Mouse (Mus musculus): ENCODE data around the gene Zfp420.
A peak's percentile ranks its signal among the peaks of the same experiment; 100 is the strongest.
"Not testable (repeated sequence)": the region's sequence is repeated elsewhere in the genome, so short reads cannot be mapped to it uniquely, and the experiment has no call there.

The Zfp420 gene

DNA sequence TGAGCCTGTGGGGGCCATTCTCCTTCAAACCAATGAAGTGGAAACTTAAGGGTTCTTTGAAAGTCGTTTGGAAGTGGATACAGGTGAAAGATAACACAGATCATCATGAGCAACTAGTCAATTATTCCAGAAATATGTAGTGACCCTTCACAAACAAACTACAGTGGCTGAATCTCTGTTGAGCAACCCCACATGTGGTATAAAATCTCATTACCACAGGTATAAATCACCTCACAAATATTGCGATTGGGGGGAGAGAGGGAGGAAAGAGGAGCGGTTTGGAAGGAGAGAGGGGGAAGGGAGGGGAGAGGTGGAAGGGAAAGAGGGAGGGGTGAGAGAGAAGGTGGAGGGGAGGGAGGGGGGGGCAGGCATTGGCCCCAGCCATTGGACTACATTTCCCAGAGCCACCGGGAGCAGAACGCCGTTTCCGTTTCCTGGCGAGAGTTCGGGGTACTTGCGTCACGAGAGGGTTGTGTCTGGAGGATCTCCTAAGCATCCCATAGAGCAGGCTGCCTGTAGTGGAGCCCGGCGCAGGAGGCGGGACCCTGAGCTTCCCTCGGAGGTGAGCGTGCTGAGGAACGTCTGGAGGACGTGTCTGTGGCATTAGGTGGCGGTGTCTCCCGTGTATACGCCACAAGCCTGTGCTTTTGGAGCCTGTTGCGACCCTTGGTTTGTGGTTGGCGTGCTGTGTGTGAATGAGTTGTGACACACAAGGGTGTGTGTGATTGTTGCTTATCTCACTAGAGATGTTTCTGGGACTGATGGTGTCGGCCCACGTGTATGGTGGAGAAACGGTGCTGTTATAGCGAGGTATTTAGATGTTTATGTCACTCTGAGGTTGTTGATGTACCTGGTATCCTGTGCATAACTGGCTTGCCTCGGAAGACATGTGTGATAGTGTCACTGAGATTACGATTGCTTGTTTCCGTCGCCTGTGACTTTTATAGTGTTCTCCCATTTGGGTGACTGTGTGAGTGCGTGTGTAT is at the start of gene Zfp420:
Gene Zfp420, plus strand, starts transcription at position 448 of the 986 bp plus-strand sequence.
- peak; percentile 76 for DNase-seq (ENCODE audit: low read depth)

DNA sequence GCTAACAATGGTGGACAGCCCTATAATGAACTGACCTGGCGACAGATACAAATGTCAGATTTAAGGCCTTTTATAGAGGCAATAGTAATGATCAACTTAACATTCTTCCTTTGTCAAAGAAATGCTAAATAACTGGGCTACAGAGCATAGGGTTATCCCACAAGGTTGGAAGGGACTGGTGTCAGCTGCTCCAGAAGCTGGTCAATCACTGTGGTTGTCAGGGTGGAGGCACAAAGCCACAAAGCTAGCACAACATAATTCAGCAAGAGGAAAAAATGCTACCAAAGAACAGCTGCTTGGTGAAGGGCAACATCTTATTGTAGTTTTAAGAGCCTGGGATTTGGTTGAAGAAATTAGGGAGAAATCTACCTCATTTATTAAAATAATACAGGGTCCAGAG is 47.5 kb upstream of the Zfp420 start:
- DNase-seq (ENCODE audit: low read depth) = no peak

DNA sequence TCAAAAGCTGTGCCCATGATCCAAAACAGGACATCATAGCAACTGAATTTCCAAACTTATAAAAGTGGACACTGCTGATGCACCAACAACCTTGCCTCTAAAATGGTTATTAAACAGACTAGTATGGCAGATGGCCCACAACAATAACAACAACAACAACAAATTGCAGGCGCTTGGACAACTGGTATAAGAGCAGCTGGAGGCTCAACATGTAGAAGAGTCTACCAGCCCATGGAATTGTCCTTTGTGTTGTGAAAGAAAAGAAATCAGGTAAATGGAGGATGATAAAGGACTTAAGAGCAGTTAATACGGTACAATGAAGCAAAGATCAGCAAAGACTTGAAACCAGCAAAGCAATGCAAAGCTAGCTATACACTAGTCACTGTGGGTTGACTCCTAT is 45.4 kb upstream of the Zfp420 start:
- no peak for DNase-seq (ENCODE audit: low read depth)

DNA sequence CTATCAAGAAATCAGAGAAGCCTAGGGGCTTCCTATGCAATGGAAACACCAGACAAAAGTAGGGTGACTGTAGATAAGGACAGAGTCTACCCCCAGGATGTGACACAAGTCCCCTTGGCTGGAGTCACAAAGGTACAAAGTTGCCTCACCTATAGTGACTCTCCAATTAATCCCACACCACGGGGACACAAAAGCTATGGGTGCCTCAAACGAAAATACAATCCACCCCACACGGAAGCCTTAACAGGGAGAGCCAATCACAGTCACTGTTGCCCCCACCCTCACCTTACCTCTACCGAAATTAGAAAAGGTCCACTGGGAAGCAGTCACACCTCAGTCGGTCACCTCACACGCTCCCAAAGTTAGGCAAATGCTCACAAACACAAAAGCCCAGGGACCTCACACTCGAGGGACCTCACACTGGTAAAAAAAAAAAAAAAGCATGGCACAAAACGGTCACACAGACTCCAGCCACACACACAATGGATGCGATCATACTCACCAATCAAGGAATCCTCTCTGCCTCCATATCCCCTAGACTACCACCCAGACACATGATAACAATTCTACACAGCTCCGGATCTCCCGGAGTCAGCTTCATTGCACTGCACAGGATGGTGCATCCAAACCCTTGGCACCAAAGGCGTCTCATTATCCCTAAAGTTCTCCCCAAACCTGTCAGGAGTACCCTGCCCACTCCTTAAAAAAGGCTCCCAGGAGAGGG is 44.6 kb upstream of the Zfp420 start:
- DNase-seq (ENCODE audit: low read depth) = no peak

DNA sequence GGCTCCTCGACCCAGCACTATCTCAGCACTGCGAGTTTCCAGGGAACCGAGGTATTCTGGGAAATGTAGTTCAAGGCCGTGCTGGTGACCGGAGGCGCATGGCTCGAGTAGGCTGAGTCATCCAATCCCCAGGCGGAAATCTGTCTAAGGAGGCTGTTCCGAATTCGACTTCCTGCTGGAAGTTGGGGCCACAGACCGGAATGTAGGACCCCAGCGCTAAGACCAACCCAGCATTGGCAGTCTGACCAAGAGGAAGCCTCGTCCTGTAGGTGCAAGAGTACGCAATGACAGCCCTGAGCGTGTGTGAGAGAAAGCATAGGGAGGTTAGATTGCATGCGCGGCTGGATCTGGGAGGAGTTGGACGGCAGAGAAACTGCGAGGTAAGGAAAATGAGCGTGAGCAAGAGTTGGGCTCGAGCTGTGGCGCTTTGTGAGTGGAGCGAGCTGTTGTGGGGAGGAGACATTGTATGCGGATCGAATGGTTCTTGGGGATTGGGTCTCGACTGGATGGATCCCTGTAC is 43.8 kb upstream of the Zfp420 start, which contains the start of gene Zfp790:
Gene Zfp790, plus strand, starts transcription at position 205 of the 520 bp plus-strand sequence.
- peak; percentile 87 for DNase-seq (ENCODE audit: low read depth)

DNA sequence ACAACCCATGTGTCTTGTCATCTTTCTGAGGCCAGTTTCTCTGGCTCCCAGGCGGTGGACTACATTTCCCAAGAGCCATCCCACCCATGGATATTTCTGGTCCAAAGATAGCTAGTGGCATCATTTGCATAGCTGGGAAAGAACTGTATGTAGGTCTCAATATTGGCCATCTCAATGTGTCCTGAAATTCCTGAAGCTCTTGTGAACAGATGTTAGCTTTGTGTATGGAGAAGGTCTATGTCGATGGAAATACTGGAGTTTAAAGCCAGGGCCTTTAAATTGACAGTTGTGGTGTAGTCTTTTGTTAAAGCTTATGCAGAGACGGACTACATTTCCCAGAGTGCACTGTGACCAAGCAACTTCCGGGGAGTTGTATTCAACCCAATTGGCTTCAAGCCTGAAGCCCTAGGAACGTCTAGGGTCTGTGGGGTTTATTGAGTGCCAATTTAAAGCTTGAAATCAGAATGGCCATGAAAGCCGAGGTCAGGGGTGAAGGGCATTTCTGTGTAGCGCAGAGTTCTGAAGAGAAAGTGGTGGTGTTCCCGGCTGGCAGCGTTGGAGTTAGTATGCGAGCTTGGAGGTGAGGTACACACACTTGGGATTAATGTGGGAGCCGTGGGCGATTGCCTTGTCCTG is 41.0 kb upstream of the Zfp420 start:
- DNase-seq (ENCODE audit: low read depth) = peak; percentile 72

DNA sequence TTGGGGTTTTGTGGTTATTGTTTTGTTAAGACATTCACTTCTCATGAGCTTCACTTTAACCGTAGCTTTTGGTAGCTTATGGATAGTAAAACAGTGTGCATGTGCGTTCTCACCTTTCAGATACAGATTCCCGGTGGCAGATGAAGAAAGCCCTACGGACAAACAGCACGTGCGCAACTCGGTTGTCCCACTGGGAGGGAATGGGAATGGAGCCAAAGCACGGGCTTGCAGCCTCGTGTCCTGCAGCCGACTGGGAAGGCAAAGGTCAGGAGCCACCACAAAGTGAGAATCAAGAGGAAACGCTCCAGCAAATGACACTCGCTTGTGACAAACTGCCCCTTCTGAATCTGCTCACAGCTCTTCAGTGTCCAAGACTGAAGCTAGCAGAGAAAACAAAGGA is 31.8 kb upstream of the Zfp420 start:
- no peak for DNase-seq (ENCODE audit: low read depth)

DNA sequence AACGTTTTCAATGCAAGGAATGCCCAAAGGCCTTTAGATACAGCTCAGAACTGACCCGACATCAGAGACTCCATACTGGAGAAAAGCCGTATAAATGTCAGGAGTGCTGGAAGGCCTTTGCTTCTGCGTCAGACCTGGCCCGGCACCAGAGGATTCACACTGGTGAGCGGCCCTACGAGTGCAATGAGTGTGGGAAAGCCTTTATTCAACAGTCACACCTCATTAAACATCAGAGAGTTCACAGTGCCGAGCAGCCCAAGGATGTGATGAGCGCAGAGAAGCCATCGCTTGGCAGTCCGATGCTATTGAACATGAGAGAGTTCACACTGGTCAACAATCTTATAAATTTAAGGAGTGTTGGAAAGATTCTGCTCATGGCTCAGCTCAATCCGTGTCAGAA is 30.0 kb upstream of the Zfp420 start:
- no peak for DNase-seq (ENCODE audit: low read depth)

DNA sequence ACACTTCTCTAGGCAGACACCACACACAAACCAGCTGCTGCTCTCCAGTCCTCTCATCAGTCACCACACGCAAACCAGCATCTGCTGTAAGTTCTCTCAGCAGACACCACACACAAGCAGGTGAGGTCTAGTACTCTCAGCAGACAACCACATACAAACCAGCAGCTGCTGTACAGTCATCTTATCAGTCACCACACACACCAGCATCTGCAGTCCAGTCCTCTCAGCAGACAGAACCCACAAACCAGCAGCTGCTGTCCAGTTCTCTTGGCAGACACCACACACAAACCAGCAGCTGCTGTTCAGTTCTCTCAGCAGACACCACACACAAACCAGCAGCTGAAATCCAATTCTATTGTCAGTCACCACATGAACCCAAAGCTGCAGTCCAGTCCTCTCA is 23.0 kb upstream of the Zfp420 start:
- DNase-seq (ENCODE audit: low read depth) = no peak

DNA sequence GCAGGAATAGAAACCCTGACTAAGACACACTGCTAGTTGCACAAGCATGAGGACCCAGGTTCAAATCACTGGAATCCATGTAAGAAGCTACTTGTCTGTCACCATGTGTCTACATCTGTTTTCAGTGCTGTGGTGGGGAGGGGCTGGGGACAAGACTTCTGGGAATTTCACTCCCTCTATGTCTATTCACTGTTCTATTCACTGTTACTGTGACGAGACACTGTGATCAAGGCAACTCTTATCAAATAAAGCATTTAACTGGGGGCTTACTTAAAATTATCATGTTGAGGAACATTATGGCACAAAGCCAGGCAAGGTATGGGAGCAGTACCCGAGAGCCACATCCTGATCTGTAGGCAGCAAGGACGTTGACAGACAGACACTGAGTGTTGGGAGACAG is 20.5 kb upstream of the Zfp420 start:
- no peak for DNase-seq (ENCODE audit: low read depth)

DNA sequence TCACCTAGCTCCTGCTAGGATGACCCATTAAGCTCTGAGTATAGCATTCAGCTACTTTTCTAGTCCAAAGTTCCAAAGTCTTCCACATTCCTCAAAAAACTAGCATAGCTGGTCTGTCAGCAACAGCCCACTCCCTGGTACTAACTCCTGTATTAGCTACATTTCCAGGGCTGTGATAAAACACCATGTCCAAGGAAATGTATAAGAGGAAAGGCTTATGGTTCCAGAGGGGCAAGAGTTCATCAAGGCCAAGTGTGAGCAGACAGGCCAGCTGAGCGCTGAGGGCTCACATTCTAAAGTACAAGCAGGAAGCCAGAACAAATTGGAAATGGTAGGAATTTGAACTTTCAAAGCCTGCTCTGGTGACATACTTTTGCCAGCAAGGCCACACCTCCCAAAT is 17.7 kb upstream of the Zfp420 start:
- DNase-seq (ENCODE audit: low read depth) = no peak

DNA sequence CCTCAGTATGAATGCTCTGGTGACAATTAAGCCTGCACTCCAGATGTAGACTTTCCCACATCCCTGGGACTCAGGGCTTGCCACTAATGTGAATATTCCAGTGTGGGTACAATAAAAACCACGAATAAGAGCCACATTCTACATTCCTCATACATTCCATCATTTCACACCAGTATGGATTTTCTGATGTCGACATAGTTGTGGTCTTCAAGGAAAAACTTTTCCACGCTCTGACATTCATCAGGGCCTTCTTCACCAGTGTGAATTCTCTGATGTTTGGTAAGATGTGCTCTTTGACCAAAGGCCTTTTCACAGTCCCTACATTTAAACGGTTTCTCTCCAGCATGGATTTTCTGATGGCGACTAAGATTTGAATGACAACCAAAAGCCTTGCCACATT is 15.2 kb upstream of the Zfp420 start:
- no peak for DNase-seq (ENCODE audit: low read depth)

DNA sequence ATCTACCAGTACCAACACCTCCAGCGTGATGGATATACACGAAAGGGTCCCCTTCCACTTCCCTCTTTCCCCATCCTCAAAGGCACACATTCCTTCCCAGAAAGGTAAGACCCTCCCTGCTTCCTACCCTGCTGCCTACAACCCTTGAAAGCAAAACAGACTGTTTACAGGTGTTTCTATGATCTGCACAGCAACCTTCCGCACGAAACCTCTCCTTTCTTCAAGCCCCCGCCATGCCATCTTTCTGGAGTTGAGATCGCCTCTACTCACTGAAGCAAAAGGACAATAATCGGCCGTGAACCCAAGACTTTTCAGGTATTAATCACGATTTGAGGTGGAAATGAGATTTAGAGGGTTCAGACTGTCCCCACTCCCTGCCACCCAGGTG is 7.0 kb upstream of the Zfp420 start:
- DNase-seq (ENCODE audit: low read depth) = no peak

DNA sequence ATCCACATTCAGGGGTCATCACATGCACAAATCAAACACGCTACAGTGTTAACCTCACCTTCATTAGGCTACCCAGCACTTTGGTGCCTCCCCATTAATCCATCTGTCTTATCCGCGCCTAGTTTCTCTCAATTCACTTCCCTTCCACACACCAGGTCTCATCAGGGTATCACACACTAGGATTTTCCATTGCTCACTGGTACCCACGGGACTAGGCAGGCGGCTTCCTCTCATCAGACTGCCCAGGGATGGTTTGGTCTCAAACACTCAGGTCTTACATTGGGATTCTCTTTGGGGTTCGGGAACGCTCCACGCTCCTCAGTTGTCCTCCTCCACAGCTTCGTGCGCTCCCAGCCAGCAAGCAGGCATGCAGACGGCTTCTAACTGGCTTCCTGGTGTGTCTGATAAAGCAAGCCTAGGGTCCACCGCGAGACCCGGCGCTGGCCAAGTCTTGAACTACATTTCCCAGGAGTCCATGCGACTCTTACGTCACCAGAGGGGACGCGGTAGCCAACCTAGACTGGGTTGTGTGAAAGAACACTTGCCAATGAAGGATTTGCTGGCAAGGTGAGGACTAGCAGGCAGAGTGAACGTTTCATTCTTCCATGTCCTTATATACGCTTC is 6.4 kb upstream of the Zfp420 start, which contains the start of gene Zfp940:
Gene Zfp940, minus strand, starts transcription at position 451 of the 624 bp plus-strand sequence.
- DNase-seq (ENCODE audit: low read depth) = peak; percentile 83

DNA sequence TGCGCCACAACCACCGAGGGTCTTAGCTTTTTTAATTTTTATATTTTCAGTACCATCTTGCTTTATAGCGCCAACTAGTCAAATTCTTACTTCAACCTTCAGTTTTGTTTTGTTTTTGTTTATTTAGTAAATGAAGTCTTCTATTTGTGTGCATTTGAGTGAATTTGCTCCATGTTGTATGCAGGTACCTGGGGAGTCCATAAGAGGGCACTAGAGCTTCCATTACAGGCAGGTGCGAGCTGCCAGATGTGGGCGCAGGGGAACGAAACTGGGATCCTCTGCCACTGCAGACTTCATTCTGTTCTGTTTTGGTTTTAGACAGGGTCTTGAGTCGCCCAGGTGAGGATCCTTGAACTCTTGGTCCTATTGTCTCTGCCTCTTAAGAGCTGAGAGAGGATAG is 1.9 kb downstream of the Zfp420 start:
- no peak for DNase-seq (ENCODE audit: low read depth)

DNA sequence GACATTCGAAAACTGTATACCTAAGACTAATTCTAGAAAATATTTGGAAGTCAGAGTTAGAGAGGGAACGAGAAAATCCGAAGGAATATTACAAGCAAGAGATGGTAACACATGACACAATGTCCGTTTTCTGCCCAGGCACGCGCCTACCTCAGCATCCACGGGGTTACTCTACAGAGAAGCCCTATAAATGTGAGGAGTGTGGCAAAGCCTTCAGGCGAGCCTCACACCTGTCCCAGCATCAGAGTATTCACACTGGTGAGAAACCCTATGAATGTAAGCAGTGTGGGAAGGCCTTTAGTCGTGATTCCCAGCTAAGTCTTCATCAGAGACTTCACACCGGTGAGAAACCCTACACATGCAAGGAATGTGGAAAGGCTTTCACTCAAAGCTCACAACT is 14.5 kb downstream of the Zfp420 start:
- no peak for DNase-seq (ENCODE audit: low read depth)

DNA sequence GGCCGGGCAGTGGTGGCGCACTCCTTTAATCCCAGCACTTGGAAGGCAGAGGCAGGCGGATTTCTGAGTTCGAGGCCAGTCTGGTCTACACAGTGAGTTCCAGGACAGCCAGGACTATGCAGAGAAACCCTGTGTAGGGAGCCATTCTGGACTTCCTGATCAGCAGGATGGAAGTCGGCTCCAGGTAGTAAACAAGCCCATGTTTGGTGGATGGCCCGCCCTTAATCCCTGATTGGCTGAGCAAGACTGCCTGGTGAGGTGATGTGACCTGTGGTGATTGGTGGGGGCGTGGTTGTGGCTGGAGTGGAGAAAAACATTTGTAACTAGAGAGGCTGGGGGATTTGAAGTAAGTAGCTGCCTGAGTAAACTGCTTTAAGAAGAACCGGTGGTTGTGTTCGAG is 17.8 kb downstream of the Zfp420 start:
- DNase-seq (ENCODE audit: low read depth) = not testable (repeated sequence)

DNA sequence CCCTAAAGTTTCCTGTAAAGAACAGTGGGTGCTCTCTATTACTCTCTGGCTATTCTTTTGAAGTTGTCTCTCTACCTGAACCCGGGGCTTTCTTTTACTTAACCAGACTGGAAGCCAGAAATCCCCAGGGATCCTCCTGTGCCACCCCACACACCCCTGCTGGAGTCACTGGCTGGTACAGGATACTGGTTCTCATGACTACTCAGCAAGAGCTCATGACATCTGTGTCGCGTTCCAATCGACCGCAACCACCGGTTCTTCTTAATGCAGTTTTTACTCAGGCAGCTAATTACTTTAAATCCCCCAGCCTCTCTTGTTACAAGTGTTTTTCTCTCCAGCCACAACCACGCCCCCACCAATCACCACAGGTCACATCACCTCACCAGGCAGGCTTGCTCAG is 20.3 kb downstream of the Zfp420 start:
- DNase-seq (ENCODE audit: low read depth) = no peak

DNA sequence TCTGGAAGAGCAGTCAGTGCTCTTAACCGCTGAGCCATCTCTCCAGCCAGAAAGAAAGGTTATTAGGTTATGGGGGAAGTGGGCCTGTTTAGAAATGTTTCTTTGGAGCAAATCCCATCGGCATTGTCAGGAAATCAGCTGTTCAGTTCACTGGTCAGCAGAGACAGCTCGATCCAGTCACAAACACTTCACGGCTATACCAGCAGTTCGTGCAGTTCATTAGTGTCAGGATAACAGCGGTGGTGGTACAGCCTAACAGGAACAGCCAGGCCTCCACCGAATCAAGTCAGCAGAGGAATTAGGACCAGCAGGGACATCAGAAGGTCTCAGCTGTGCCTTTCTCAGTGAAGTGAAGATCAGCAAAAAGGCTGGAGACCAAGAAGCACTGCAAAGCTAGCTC is 21.1 kb downstream of the Zfp420 start:
- DNase-seq (ENCODE audit: low read depth) = no peak

DNA sequence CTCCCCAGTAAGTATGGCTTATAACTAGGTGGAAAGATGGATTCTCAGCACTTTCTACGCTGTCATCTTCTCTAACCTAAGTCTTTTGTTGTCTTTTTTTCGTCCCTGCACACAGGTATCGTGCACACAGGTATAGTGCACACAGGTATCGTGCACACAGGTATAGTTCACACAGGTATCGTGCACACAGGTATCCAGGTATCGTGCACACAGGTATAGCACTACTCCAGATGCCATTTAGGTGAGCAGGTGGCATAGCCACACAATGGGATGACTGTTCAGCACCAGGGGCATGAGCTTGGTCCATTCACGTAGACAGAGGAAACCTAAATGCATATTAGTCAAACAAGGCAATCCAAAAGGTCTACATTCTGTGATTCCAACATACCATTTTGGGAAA is 30.7 kb downstream of the Zfp420 start:
- no peak for DNase-seq (ENCODE audit: low read depth)

DNA sequence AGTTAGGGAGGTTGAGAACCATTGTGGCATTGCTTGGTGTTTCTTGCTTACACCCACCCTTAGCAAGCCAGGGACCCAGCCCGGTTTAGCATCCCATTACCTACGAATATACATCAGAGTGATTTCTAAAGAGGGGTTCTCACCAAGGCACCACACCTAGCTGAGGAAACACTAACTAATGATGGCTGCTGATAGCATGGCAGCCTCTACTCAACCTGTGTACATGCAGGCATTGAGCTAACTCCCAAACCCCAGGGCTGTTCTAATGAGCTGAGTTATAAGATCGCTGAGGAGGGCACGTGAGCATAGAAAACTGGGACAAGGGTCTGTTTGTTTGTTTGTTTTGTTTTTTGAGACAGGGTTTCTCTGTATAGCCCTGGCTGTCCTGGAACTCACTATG is 33.0 kb downstream of the Zfp420 start:
- DNase-seq (ENCODE audit: low read depth) = no peak

DNA sequence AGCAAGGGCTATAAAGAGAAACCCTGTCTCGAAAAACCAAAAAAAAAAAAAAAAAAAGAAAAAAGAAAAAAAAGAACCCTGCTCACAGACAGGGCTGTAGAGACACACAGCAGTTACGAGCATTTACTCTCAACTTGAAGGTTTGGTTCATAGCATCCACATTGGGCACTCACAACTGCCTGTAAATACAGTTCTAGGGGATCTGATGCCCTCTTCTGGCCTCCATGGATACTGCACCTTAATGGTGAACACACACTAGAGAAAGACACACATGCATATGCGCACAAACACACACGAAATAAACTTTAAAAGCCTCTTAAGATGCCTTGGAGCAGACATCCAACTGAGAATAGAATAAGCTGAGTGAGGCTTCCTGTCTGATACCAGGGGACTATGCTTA is 38.6 kb downstream of the Zfp420 start:
- DNase-seq (ENCODE audit: low read depth) = no peak
